Mouse (Mus musculus): ENCODE results near the gene Tjp1. TPM values are rescaled to one million over a fixed set of nuclear protein-coding genes. Genes with fewer than 3 reads are reported as not detected.

The Tjp1 gene
- total RNA-seq, 1 experiment, result 39.3 TPM

GRCm38 (mm10) chr7:65366153-65366552, 161.4 kb downstream of the Tjp1 start:
- Histone ChIP-seq H3K4me1 (ENCODE audit: control insufficient read depth in 2 of 2, insufficient read depth in 2 of 2, low read length in 2 of 2, poor library complexity in 1 of 2) (peaks cover 0 to 2% of the 10 kb centered on the region in 2 experiments; a peak in 2 of 4 replicates), H3K36me3 (ENCODE audit: control insufficient read depth, insufficient read depth, low read length, poor library complexity, severe bottlenecking) (no peaks in the 10 kb centered on the region), H3K9me3 (ENCODE audit: control insufficient read depth, insufficient read depth, low read depth, low read length) (no peaks in the 10 kb centered on the region), H3K27ac (ENCODE audit: insufficient read depth, low read depth, low read length, poor library complexity, severe bottlenecking) (no peak overlapping the region), H3K9ac (ENCODE audit: insufficient read depth, low read depth, low read length, poor library complexity, severe bottlenecking) (no peak overlapping the region), H3K4me3 (ENCODE audit: insufficient read depth in 1 of 2, low read depth in 1 of 2, low read length in 2 of 2, poor library complexity in 1 of 2, severe bottlenecking in 1 of 2) (no peak overlapping the region)
- no peak for DNase-seq (ENCODE audit: low read depth, low spot score)
- in situ Hi-C loops (cut with MboI; ENCODE audit: low sequenced_read_pairs in 2 of 2, unreplicated experiment in 2 of 2), result no loop called here
- no peak for TF ChIP-seq MAFK (IDR thresholded peaks at IDR 0.05; ENCODE audit: insufficient read depth, low read depth, low read length)
- TF ChIP-seq HCFC1 (IDR thresholded peaks at IDR 0.05; ENCODE audit: borderline replicate concordance, insufficient read depth, low read length), result no peak
- TF ChIP-seq ZC3H11A (IDR thresholded peaks at IDR 0.05; ENCODE audit: borderline replicate concordance, low read depth, low read length), result no peak
- TF ChIP-seq ZNF384 (IDR thresholded peaks at IDR 0.05; ENCODE audit: low read depth, low read length), result no peak
- no peak for TF ChIP-seq CHD2 (IDR thresholded peaks at IDR 0.05; ENCODE audit: low read depth, low read length)

GRCm38 (mm10) chr7:65365560-65365959, 162.0 kb downstream of the Tjp1 start:
- no peak for TF ChIP-seq HCFC1 (IDR thresholded peaks at IDR 0.05; ENCODE audit: borderline replicate concordance, insufficient read depth, low read length)
- no peak for TF ChIP-seq MAFK (IDR thresholded peaks at IDR 0.05; ENCODE audit: insufficient read depth, low read depth, low read length)
- no peak for TF ChIP-seq ZNF384 (IDR thresholded peaks at IDR 0.05; ENCODE audit: low read depth, low read length)
- TF ChIP-seq ZC3H11A (IDR thresholded peaks at IDR 0.05; ENCODE audit: borderline replicate concordance, low read depth, low read length), result no peak
- TF ChIP-seq CHD2 (IDR thresholded peaks at IDR 0.05; ENCODE audit: low read depth, low read length), result no peak
- H3K27ac ChIP-seq (ENCODE audit: insufficient read depth, low read depth, low read length, poor library complexity, severe bottlenecking), result no peak overlapping the region
- no peak overlapping the region for H3K4me3 ChIP-seq (ENCODE audit: insufficient read depth in 1 of 2, low read depth in 1 of 2, low read length in 2 of 2, poor library complexity in 1 of 2, severe bottlenecking in 1 of 2)
- no peak for DNase-seq (ENCODE audit: low read depth, low spot score)
- H3K9me3 ChIP-seq (ENCODE audit: control insufficient read depth, insufficient read depth, low read depth, low read length), result no peaks in the 10 kb centered on the region
- H3K36me3 ChIP-seq (ENCODE audit: control insufficient read depth, insufficient read depth, low read length, poor library complexity, severe bottlenecking), result no peaks in the 10 kb centered on the region
- peaks cover 0 to 2% of the 10 kb centered on the region in 2 experiments; a peak in 2 of 4 replicates for H3K4me1 ChIP-seq (ENCODE audit: control insufficient read depth in 2 of 2, insufficient read depth in 2 of 2, low read length in 2 of 2, poor library complexity in 1 of 2)
- in situ Hi-C loops (cut with MboI; ENCODE audit: low sequenced_read_pairs in 2 of 2, unreplicated experiment in 2 of 2), result no loop called here
- no peak overlapping the region for H3K9ac ChIP-seq (ENCODE audit: insufficient read depth, low read depth, low read length, poor library complexity, severe bottlenecking)

DNA sequence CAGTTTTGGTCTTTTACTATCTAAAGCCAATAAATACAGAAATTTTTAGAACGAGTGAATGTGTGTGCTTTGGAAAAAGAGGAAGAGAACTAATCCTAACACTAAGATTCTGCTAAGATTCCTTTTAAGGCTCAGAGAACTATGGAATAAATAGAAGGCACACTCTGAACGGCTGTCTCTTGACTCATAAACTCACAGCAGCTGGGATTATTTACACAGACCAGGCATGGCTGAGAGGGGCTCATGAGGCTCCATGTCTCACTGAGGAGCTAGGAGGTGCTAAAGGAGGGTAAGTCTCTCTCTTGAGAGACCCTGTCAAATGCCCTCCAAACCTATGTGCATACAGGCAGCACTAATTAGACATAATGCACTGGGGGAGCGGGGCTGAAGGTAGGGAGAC, 167.3 kb downstream of the Tjp1 start:
- in situ Hi-C loops (cut with MboI; ENCODE audit: low sequenced_read_pairs in 2 of 2, unreplicated experiment in 2 of 2), result no loop called here
- no peaks in the 10 kb centered on the region for H3K36me3 ChIP-seq (ENCODE audit: control insufficient read depth, insufficient read depth, low read length, poor library complexity, severe bottlenecking)
- H3K4me1 ChIP-seq (ENCODE audit: control insufficient read depth in 2 of 2, insufficient read depth in 2 of 2, low read length in 2 of 2, poor library complexity in 1 of 2), result no peaks in the 10 kb centered on the region; a peak in 1 of 4 replicates
- TF ChIP-seq CHD2 (IDR thresholded peaks at IDR 0.05; ENCODE audit: low read depth, low read length) (no peak), ZNF384 (IDR thresholded peaks at IDR 0.05; ENCODE audit: low read depth, low read length) (no peak), MAFK (IDR thresholded peaks at IDR 0.05; ENCODE audit: insufficient read depth, low read depth, low read length) (no peak), HCFC1 (IDR thresholded peaks at IDR 0.05; ENCODE audit: borderline replicate concordance, insufficient read depth, low read length) (no peak), ZC3H11A (IDR thresholded peaks at IDR 0.05; ENCODE audit: borderline replicate concordance, low read depth, low read length) (no peak)
- DNase-seq (ENCODE audit: low read depth, low spot score), result no peak
- no peak overlapping the region for H3K9ac ChIP-seq (ENCODE audit: insufficient read depth, low read depth, low read length, poor library complexity, severe bottlenecking)
- no peaks in the 10 kb centered on the region for H3K9me3 ChIP-seq (ENCODE audit: control insufficient read depth, insufficient read depth, low read depth, low read length)
- no peak overlapping the region for H3K27ac ChIP-seq (ENCODE audit: insufficient read depth, low read depth, low read length, poor library complexity, severe bottlenecking)
- H3K4me3 ChIP-seq (ENCODE audit: insufficient read depth in 1 of 2, low read depth in 1 of 2, low read length in 2 of 2, poor library complexity in 1 of 2, severe bottlenecking in 1 of 2), result no peak overlapping the region

- H3K36me3 ChIP-seq (ENCODE audit: control insufficient read depth, insufficient read depth, low read length, poor library complexity, severe bottlenecking), result no peaks in the 10 kb centered on the region
- H3K4me1 ChIP-seq (ENCODE audit: control insufficient read depth in 2 of 2, insufficient read depth in 2 of 2, low read length in 2 of 2, poor library complexity in 1 of 2), result no peaks in the 10 kb centered on the region; a peak in 1 of 4 replicates
- H3K9me3 ChIP-seq (ENCODE audit: control insufficient read depth, insufficient read depth, low read depth, low read length), result no peaks in the 10 kb centered on the region
- in situ Hi-C loops (cut with MboI; ENCODE audit: low sequenced_read_pairs in 2 of 2, unreplicated experiment in 2 of 2), result no loop called here
- no peak for DNase-seq (ENCODE audit: low read depth, low spot score)
- TF ChIP-seq HCFC1 (IDR thresholded peaks at IDR 0.05; ENCODE audit: borderline replicate concordance, insufficient read depth, low read length), result no peak
- no peak for TF ChIP-seq MAFK (IDR thresholded peaks at IDR 0.05; ENCODE audit: insufficient read depth, low read depth, low read length)
- no peak for TF ChIP-seq ZC3H11A (IDR thresholded peaks at IDR 0.05; ENCODE audit: borderline replicate concordance, low read depth, low read length)
- no peak for TF ChIP-seq ZNF384 (IDR thresholded peaks at IDR 0.05; ENCODE audit: low read depth, low read length)
- no peak for TF ChIP-seq CHD2 (IDR thresholded peaks at IDR 0.05; ENCODE audit: low read depth, low read length)
- no peak overlapping the region for H3K4me3 ChIP-seq (ENCODE audit: insufficient read depth in 1 of 2, low read depth in 1 of 2, low read length in 2 of 2, poor library complexity in 1 of 2, severe bottlenecking in 1 of 2)
- no peak overlapping the region for H3K9ac ChIP-seq (ENCODE audit: insufficient read depth, low read depth, low read length, poor library complexity, severe bottlenecking)
- no peak overlapping the region for H3K27ac ChIP-seq (ENCODE audit: insufficient read depth, low read depth, low read length, poor library complexity, severe bottlenecking)
Measured at GRCm38 (mm10) chr7:65359774-65360173, 167.8 kb downstream of the Tjp1 start.

- Histone ChIP-seq H3K27ac (ENCODE audit: insufficient read depth, low read depth, low read length, poor library complexity, severe bottlenecking) (no peak overlapping the region), H3K36me3 (ENCODE audit: control insufficient read depth, insufficient read depth, low read length, poor library complexity, severe bottlenecking) (no peaks in the 10 kb centered on the region), H3K9me3 (ENCODE audit: control insufficient read depth, insufficient read depth, low read depth, low read length) (no peaks in the 10 kb centered on the region), H3K4me1 (ENCODE audit: control insufficient read depth in 2 of 2, insufficient read depth in 2 of 2, low read length in 2 of 2, poor library complexity in 1 of 2) (no peaks in the 10 kb centered on the region), H3K4me3 (ENCODE audit: insufficient read depth in 1 of 2, low read depth in 1 of 2, low read length in 2 of 2, poor library complexity in 1 of 2, severe bottlenecking in 1 of 2) (no peak overlapping the region), H3K9ac (ENCODE audit: insufficient read depth, low read depth, low read length, poor library complexity, severe bottlenecking) (no peak overlapping the region)
- in situ Hi-C loops (cut with MboI; ENCODE audit: low sequenced_read_pairs in 2 of 2, unreplicated experiment in 2 of 2), result no loop called here
- TF ChIP-seq ZC3H11A (IDR thresholded peaks at IDR 0.05; ENCODE audit: borderline replicate concordance, low read depth, low read length) (no peak), ZNF384 (IDR thresholded peaks at IDR 0.05; ENCODE audit: low read depth, low read length) (no peak), MAFK (IDR thresholded peaks at IDR 0.05; ENCODE audit: insufficient read depth, low read depth, low read length) (no peak), CHD2 (IDR thresholded peaks at IDR 0.05; ENCODE audit: low read depth, low read length) (no peak)
- DNase-seq (ENCODE audit: low read depth, low spot score), result no peak
Measured at GRCm38 (mm10) chr7:65357538-65357937, 170.0 kb downstream of the Tjp1 start.

Measured in ES-E14 (cell line).